8 mouse cellular contexts compared by ENCODE assay signal in the genomic region with DNA sequence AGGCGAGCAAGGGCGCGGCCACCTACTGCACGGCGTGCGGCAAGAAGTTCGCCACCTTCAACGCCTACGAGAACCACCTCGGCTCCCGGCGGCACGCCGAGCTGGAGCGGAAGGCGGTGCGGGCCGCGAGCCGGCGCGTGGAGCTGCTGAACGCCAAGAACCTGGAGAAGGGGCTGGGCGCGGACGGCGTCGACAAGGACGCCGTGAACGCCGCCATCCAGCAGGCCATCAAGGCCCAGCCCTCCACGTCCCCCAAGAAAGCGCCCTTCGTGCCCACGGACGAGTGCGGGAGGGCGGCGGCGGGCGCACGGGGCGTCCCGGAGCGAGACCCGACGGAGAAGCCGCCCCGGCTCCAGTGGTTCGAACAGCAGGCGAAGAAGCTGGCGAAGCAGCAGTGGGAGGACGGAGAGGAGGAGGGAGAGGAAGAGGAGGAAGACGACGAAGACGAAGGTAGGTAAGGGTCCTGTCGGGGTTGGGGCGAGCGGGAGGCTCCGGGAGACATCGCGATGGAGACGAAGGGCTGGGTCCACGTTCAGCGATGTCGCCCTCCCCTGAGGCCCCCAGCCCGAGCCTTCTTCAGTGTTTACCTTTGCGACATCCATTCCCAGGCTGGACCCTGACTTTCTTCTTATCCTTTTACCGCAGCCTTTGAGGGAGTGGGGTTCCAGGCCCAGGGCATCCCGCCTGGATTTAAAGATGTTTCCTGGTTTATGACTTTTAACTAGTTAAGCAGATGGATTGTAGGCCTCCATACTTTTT. TPM values are rescaled to one million over a fixed set of nuclear protein-coding genes. Genes with fewer than 3 reads are reported as not detected.
DNase-seq lines count a peak whose midpoint lies in the region; ATAC-seq and TF ChIP-seq lines count a peak whose summit lies in the region.

No protein-coding gene starts in this region.

- ATAC-seq in hindbrain, embryonic 16.5 days = no peak

- H3K9me3 ChIP-seq in hindbrain, embryonic 16.5 days (ENCODE audit: control insufficient read depth, low read length) = no peaks in the 10 kb centered on the region
- no peaks in the 10 kb centered on the region for H3K9me3 ChIP-seq in megakaryocyte, embryonic 14.5 days

- H3K4me1 ChIP-seq in heart, adult 2 months (ENCODE audit: control insufficient read depth, insufficient read depth, low read length) = peaks cover 9% of the 10 kb centered on the region
- H3K4me1 ChIP-seq in hindbrain, embryonic 16.5 days (ENCODE audit: control insufficient read depth, insufficient read depth, low read depth, low read length) = peaks cover 14% of the 10 kb centered on the region
- H3K4me1 ChIP-seq in megakaryocyte, embryonic 14.5 days = peaks cover 40% of the 10 kb centered on the region

- under 1% methylated on average over 71 of the region's 71 CpGs for WGBS in heart, adult 2 months
- WGBS in hindbrain, embryonic 16.5 days = under 1% methylated on average over 71 of the region's 71 CpGs

- TF ChIP-seq CTCF in heart, adult 2 months (IDR thresholded peaks at IDR 0.05) = no peak

- peak overlapping the region; percentile 93 for H3K9ac ChIP-seq in heart, adult 2 months (ENCODE audit: low read depth, low read length)
- peak overlapping the region; percentile 72 for H3K9ac ChIP-seq in hindbrain, embryonic 16.5 days (ENCODE audit: low read depth, low read length)

- H3K79me2 ChIP-seq in heart, adult 2 months (replicated peaks; ENCODE audit: control insufficient read depth, insufficient read depth, low read length) = peaks cover 7% of the 10 kb centered on the region

- no peak for TF ChIP-seq POLR2A in heart, adult 2 months (IDR thresholded peaks at IDR 0.05; ENCODE audit: insufficient read depth, low read depth, low read length)

- H3K36me3 ChIP-seq in heart, adult 2 months (ENCODE audit: control insufficient read depth, insufficient read depth, low read length) = peaks cover 28% of the 10 kb centered on the region
- H3K36me3 ChIP-seq in hindbrain, embryonic 16.5 days (ENCODE audit: control insufficient read depth, insufficient read depth, low read length) = peaks cover 4% of the 10 kb centered on the region; the same call in 1 of the 2 replicates
- peaks cover 32% of the 10 kb centered on the region for H3K36me3 ChIP-seq in megakaryocyte, embryonic 14.5 days (replicated peaks; ENCODE audit: low read length)

- peak overlapping the region; percentile 96 for H3K4me2 ChIP-seq in hindbrain, embryonic 16.5 days (ENCODE audit: low read length)

- H3K27ac ChIP-seq in heart, adult 2 months = peak overlapping the region; percentile 92
- peak overlapping the region; percentile 84 for H3K27ac ChIP-seq in hindbrain, embryonic 16.5 days (ENCODE audit: low read depth, low read length)

- H3K4me3 ChIP-seq in heart, adult 2 months = peak overlapping the region; percentile 90
- peak overlapping the region; percentile 66 for H3K4me3 ChIP-seq in hindbrain, embryonic 16.5 days (ENCODE audit: low read length)
- H3K4me3 ChIP-seq in megakaryocyte, embryonic 14.5 days (replicated peaks) = peak overlapping the region; percentile 96

- DNase-seq in heart, adult 2 months = no peak
- no peak for DNase-seq in heart, adult 11 months
- peak; percentile 17 for DNase-seq in 416B (ENCODE audit: low read depth)
- DNase-seq in embryo, embryonic 9.5 days (ENCODE audit: extremely low spot score) = peak; percentile 31
- peak; percentile 13 to 24 for DNase-seq in thymus, postnatal 10 days (ENCODE audit: low spot score in 2 of 2)
- DNase-seq in right cerebral cortex, postnatal 25 days = no peak

- no peaks in the 10 kb centered on the region for H3K27me3 ChIP-seq in heart, adult 2 months (ENCODE audit: control insufficient read depth, insufficient read depth, low read length)
- no peaks in the 10 kb centered on the region for H3K27me3 ChIP-seq in hindbrain, embryonic 16.5 days (replicated peaks; ENCODE audit: control insufficient read depth, insufficient read depth, low read length)
- no peaks in the 10 kb centered on the region for H3K27me3 ChIP-seq in megakaryocyte, embryonic 14.5 days (replicated peaks)

- intact Hi-C loops in heart, adult 2 months (cut with DNase I) = loop anchor here (10.0 kb wide), 1 partner anchor 570 kb away; a partner anchor contains a TSS

- no peak for TF ChIP-seq EP300 in heart, adult 2 months (IDR thresholded peaks at IDR 0.05; ENCODE audit: insufficient read depth, low read depth, low read length)

RNA-seq across cellular contexts. Expression of a gene that starts 0.7 kb away (rescaled TPM):
- total RNA-seq in heart, adult 2 months (2021) = 10 to 100 TPM; 22.5 to 25.4 TPM
- 8.3 and 13.9 TPM in 2 replicates for polyA plus RNA-seq in heart, adult 2 months (2012; rRNA removed)
- polyA plus RNA-seq in hindbrain, embryonic 16.5 days (2015; fragmentation: Nextera tagmentation; extraction: Ambion mirVana) = 26.8 and 31.1 TPM in 2 replicates
- polyA plus RNA-seq in megakaryocyte, embryonic 14.5 days (2012; ENCODE audit: insufficient read depth, low replicate concordance) = 30.6 and 36.8 TPM in 2 replicates

Comparison
In these comparisons a context has a peak if more than half of its experiments do, and no peak if none do; other contexts are left out.
1. DNase-seq: peak in 416B (single experiment), embryo, embryonic 9.5 days (single experiment) and thymus, postnatal 10 days (2 of 2); none in heart, adult 2 months (0 of 2), heart, adult 11 months (single experiment) and right cerebral cortex, postnatal 25 days (single experiment).
2. Peak in every context shown above with its lines, with median percentiles within 50 percentile points of each other: H3K4me3 ChIP-seq.